Mouse (Mus musculus) c-Kit-positive CD71-positive TER-119-negative erythroid progenitor cells, embryonic 14.5 days (primary cell): ENCODE results near the gene Trim71.
A peak's percentile ranks its signal among the peaks of the same experiment; 100 is the strongest.

Source experiments
- DNase-seq: peaks from one replicate; pipeline ENCODE4 v3.0.0-alpha.2; 2013; ENCODE audit warnings: low read depth

Trim71 gene

DNA sequence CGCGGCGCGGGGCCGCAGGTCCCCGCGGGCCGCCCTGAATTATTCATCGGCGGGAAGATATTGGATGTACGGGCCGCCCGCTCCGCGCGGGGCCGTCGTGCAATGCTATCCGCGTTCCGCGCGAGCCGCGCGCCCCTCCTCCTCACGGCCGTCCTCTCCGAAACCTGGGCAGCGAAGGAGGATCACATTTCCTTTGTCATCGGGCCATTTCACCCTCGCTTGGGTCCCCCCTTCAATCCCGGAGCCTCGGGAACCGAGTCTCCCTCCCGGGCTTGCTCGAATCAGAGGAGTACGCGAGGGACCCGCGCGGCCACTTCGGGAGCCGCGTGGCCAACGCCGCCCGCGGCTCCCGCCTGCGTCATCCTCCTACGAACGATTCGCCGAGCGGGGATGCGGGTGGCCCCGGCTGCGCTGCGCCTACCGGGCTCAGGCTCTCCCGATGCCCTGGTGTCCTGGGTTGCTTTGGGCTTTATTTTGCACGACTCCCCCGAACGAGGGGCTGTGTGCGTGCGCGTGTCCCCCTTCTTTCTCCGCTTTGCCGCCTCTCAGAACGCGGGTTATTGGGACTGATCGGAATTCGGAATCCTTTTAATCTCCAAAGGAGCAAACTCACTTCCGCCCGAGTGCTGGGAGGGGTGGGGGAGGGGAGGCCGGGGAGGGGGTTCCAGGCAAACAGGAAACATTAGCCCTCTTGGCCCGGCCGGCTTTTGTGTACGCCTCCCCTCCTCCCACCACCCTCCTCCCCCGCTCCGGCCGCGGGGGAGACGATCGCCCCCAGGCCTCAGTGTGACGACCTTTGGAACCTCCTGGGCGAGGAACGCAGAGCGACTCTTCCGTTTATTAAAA lies at the start of gene Trim71:
Gene Trim71 (minus strand): TSS at position 609 of the 846 bp plus-strand sequence.
- no peak for DNase-seq

DNA sequence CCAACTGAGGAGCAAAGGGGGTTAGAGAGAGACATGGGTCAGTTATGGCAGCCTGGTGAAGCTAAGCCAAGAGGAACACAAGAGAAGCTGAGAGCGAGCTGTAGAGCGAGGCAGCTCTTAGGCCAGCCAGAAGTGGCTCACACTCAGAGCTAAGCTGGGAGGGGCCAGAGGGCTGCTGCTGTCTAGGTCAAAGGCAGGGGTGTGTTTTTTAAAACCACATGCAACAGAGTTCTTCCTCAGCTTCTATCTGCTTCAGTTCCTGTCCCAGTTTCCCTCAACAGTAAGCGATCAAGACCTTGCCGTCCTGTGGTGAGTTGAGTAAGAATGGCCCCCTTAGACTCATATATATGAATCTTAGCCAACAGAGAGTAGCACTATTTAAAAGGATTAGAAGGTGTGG lies 48.9 kb upstream of the Trim71 start:
- no peak for DNase-seq

DNA sequence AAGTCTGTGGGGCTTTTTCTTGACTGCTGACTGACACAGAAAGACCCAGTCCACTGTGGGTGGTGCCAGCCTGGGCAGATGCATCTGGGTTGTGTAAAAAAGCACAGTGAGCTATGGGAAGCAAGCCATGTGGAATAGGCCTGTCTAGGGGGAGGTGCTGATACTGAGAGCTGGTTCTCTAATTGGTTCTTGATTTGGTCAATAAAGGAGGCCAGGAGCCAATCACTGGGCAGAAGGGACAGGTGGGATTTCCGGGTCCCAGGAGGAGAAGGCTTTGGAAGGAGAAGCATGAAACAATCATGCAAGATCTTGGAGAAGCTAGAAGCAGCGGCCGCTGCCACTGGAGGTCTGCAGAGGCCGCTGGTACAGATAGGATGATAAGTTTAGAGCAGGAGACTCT lies 48.4 kb upstream of the Trim71 start:
- no peak for DNase-seq

DNA sequence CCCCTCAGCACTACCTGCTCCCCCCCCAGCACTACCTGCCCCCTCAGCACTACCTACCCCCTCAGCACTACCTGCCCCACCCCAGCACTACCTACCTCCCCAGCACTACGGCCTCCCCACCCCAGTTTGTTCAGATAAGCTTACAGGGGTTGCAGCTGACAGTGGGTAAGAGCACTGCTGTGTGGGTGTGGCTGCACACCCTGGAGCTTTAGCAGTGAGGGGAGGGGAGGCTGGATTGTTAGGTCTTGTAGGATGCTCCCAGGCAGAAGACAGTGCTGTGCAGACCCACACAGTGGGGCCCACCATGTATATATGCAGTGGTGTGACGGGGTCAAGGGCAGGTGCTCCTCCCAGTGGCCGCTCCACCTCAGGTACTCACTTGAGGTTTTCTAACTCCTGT lies 46.1 kb upstream of the Trim71 start:
- DNase-seq, result no peak

DNA sequence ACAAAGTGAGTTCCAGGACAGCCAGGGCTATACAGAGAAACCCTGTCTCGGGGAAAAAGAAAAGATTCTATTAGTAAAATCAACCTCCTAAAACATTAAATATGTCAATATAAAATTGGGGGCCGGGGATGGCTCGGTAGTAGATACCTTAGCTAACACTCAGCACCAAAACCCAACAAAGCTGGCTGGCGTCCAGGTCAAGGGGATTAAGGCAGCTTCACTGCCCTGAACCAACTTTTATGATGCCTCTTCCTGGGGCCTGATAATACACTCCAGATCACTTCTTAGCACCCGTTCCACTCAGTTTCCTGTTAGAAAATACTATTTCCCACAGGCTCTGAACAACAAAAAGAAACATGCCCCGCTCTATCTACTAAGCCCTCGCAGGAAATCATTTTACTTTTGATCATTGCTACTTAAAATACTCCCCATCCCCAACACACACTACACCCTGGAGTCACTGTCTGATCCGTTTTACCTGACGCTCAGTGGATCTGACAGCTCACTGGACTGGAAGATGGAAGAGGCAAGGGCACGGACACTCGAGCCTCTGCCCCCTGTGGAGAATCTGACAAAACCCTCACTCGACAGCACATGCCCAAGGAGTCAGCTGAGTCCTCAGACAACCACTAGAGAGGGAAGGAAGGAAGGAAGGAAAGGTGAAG lies 39.8 kb upstream of the Trim71 start:
- DNase-seq, result no peak

DNA sequence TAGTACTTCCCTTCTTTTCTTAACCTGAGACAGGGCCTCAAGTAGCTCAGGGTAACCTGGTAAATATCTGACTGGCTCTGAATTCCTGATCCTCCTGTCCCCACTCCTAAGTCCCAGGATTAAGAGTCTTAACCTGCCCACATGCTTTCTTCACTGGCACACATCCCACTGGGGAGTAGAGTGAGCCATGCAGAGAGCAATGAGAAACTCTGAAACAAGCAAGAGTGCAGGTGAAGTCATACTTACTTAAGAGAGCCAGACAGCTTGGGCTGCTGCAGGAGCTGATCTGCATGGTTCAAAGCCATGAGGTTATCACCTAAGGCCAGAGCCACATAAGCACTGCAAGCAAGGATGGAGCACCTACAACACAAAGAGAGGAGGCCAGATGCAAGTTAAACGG lies 36.9 kb upstream of the Trim71 start:
- no peak for DNase-seq

DNA sequence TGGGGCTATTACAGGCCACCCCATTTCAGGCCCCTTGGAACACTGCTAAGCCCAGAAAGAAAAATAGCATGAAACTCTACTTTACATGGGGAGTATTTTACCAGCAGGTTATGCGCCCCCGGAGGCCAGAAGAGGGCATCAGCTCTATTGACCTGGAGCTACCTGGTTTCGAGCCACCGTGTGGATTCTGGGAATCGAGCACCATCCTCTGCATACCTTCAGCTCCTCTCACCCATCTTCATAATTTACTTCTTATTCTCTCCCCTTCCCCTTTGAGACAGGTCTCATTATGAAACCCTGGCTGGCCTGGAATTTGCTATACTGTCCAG lies 20.8 kb upstream of the Trim71 start:
- DNase-seq, result no peak

DNA sequence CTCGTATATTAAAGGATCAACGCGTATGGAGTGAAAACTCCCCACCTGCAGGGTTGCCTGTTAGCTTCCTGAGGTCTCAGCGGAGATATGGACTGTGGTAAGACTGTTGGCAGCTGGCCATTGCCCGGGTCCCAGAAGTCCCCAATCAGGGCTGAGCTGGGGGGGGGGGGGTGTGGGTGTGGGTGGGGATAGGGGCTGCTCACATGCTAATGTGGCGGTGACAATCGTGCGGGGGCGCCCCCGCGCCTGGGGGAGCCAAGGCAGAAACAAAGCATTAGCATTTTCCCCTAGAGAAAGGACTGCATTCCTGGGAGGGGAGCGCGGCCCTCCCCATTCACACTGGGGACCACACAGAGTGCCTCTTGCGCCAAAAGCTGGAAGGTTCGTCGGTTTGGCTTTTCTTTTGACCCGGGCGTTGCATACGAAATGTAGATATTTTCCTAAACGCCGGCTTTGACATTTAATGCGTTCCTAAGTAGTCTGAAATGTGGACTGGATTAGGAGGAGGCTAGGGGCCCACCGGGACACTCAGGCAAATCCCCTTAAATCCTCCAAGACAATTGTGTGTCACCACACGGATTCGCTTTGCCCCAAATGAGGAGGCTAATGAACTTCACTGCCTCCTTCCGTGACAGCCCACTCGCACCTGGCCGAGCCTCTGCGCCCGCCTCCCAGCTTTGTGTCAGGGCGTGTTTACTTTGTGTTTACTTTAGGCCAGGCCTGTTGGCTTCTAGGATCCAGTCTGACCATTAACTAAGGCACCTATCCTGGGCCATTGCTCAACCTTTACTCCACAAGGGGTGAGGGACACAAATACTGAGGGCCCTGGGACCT lies 20.2 kb upstream of the Trim71 start:
- no peak for DNase-seq

DNA sequence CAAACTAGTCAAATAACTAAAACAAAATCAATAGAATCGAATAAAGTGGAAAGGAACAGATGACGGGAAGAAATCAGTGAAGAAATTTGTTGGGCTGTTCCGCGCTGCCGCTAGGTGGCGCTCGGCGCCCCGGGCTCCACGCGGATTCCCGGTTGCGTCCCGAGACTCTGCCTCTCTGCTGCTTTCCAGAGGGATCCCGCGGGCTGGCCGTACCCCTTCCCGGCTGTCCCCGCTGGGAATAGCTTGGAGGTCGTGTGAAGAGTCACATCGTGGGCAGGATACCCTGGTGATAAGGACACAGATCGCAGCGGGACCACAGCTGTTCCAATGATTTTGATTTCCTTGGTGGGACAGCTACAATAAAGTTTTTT lies 19.6 kb upstream of the Trim71 start:
- no peak for DNase-seq

DNA sequence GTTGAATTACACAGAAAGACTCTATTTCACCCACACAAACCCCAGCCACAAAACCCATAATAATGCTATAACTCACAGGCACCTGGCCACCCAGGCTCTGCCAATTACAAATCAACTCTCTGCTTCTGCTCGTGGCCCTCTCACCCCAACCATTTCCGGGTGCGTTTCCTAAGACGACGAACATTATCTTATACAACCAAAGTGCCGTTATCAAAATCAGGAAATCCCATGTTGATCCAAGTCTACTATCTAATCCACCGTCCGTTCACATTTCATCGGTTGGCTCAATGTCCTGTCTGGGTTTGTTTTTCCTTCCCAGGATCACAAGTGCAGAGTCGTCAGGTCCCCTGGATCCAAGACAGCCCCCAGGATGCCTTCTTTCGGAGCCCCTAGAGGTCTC lies 14.5 kb upstream of the Trim71 start:
- DNase-seq, result peak; percentile 36

DNA sequence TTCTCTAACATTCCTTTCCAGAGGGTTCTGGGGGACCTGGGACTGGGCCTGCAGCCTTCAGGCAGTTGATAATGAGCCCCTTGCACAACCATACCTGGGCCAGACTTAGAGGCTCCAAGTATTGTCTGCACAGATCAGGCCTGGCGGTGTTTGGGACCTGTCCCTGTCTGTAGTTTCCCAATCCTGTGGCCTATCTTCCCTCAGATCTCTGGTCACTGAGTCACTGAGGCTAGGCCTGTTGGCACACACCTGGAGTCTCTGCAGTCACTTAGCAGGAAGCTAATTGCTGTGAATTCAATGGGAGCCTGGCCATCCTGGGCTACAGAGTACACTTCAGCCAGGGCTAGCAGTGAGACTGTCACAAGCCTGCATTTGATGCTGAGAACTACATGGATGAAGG lies 11.8 kb upstream of the Trim71 start:
- DNase-seq, result no peak

DNA sequence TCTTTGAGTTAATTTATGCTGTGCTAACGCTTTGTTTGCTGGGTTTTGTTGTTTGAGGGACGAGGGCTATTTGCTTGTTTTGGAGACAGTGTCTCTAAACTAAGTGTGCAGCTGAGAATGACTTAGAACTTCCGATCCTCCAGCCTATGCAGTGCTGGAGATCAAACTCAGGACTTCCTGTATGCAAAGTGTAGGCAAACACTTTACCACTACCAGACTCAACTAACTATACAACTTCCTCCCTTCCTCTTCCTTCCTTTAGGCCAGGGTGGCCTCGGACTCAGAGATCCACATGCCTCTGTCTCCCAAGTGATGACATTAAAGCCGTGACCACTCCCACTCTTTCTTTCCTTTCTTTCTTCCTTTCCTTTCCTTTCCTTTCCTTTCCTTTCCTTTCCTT lies 9.4 kb upstream of the Trim71 start:
- no peak for DNase-seq

DNA sequence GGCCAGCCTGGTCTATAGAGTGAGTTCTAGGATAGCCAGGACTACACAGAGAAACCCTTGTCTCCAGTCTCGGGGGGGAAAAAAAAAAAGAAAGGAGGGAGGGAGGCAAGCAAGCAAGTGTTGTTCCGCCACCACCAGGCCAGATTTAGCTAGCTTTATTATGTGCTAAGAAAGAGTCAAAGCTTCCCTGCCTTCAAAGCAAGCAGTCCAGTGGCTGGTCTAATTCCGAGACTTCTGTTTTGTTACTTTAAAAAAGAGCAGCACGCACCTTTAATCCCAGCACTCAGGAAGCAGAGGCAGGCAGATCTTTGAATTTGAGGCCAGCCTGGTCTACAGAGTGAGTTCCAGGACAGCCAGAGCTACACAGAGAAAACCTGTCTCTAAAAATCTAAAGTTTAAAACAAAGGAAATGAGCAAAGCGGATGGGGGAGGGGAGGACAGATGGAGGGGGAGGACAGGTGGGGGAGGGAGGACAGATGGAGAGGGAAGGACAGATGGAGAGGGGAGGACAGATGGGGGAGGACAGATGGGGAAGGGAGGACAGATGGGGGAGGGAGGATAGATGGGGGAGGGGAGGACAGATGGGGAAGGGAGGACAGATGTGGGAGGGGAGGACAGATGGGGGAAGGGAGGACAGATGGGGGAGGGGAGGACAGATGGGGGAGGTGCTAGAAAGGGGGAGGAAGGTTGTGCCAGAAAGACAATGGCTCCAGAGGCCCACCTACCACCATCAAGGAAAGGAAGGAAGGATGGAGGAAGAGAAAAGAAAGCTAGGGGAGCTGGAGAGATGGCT lies 4.7 kb upstream of the Trim71 start:
- no peak for DNase-seq

DNA sequence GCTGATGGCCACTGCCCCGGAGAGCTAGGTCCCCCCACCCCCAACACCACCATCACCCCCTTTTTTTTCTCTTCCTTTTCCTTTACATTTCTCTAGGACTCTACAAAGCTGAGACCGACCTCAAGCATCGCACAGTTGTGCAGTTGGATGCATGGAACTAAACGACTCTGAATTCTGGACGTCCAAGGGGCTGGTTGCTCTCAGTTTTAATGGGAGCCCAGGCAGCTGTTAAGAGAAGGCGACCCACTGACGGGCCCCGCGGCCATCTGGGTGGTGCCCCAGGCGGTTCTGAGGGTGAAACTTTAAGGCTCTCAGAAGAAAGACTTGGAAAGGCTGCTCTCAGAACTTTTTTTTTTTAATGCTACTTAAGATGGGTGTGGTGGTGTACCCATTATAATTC lies 498 bp upstream of the Trim71 start:
- DNase-seq, result no peak

DNA sequence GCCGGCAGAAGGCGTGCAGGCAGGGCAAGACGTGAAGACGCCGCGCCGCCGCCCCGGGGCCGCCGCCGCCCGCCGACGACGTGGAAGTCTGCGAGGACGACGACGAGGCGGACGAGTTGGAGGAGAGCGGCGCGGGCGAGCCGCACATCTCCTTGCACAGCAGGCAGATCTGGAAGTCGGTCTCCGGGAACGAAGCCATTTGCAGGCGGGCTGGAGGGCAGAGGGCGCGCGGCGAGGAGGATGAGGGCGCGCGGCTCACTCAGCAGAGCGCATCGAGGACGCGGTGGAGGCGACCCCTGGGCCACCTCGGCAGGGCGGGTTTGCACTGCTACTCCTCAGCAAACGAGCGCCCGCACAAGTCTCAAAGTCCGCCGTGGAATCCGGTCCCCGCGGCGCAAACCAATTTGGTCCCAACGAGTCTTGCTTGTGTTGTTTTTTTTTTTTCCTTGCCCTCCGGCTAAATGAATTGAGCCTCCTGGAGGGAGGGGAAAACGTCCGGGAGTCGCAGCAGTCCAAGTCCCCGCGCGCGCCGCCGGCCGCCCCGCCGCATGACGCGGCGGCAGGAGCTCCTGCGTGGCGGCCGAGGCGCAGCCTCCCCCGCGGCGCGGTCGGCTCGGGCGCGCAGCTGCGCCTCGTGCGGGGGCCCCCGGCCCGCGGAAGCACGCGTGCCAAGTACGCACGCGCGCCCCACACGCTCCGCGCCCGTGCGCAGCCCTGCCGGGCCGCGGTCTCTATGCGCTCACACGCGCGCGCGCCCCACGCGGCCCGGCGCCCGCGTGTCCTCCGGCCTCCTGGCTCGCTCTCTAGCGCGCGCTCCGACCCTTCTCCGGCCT lies 1.0 kb downstream of the Trim71 start:
- no peak for DNase-seq

DNA sequence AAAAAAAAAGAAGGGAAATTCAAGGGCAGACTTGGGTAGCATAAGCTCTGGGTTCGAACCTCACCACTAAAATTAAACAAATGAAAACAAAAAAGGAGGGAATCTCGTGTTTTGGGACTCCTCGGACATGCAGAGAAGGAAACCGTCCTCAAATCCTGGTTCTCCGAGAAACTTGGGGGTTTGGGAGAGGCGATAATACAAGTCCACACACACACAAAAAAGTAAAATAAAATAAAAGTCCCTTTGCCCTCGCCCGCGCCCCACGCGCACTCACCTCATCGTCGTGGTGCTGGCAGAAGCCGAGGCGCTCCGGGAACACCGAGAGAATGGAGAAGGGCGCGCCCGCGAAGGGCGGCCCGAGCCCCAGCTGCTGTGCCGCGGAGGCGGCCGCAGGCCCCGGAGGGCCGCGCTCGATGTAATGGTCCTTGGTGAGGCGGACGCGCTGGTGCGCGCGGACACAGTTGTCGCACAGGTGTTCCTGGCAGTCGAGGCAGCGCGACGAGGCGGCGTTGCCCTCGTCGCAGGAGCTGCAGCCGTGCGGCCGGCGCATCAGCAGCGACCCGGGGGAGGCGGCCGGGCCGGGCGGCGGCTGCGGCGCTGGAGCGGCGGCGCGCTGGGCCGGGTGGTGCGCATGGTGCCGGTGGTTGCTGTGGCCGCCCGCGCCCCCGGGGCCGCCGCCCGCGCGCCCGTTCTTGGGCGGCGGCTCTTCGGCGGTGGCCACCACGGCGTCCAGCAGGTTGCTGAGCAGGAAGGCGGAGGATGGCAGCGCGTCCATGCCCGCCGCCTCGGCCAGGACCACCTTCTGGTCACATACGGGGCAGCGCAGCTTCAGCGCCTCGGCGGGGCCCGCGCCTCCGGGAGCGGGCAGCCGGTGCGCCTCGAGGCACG lies 1.9 kb downstream of the Trim71 start:
- DNase-seq, result no peak

DNA sequence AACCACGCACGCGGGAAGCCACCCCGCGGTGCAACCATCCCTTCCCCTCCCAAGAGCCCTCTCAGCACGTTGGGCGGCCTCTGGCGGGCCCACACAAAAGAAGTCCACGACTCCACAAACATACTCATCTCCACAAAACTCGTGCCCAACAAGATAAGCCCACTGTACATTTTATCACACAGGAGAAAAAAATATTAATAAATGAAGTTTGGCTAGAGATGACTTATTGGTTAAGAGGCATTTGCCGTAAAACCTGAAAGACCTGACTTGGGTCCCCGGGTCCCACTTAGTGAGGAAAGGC lies 2.5 kb downstream of the Trim71 start:
- DNase-seq, result no peak

DNA sequence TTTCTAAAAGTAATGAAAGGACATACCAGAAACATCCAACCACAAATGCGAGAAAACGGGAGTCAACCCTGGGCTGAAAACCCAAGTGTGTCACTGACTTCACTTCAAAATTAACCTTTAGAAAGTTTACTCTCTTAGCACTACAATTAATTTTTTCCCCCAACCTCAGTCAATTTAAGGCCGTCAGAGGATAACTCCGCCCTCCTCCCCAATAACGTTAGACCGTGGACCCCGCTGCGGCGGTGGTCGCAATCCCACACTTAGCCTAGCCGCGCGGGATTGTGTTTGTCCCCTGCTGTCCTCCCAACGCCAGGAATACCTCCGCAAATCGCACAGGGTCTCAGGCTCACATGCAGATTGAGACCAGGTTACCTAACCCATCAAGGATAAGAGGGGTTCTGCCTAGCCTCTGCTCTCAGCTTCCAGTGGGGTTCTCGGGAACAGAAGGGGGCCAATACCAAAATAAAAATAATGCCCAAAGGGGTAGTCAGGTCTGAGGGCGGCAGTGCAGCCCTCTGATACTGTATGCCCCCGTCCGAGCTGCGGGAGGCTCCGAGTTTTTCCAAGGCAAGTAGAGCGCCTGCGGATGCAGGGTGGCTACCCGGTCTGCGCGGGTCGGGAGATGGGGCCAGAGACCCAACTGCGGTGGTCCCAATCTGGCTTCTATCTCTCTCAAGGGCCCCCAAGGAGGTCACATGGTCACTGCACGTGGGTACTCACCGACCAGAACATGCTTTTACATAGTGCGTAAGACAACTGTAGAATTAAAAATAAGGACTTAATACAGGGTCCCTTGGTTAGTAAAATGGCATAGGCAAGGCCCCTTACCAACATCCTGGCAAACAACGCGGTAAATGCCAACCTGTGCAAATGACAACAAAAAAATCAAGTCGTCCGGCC lies 3.1 kb downstream of the Trim71 start:
- DNase-seq, result no peak

DNA sequence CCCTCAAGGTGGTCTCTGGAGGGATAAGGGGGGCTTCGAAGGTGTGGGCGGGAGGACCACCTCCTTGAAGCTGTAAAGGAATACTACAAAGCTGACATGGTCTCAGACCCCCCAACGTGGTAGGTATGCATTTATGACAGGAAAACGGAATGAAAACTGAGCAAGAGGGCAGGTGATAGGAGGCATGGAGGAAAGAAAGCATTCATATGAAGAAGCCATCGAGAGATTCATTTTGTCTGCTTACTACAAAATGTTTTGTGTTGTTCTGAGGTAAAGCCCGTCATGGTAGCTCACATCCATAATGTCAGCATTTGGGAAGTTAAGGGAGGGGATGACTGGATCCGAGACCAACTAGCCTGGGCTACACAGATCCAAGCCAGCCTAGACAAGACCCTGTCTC lies 4.0 kb downstream of the Trim71 start:
- DNase-seq, result no peak
